Mouse (Mus musculus) lung, adult 2 months (tissue): Measurements from ENCODE around the gene Bnc1.

Source experiments
- CTCF ChIP-seq: fragments of 200-500 bp; IDR thresholded peaks from 2 replicates; pipeline ENCODE4 v1.5.1; 2011; ENCODE audit warnings: mild to moderate bottlenecking, low read length, control low read depth; ENCODE audit not compliant: insufficient read depth
- POLR2A ChIP-seq: fragments of 200-500 bp; IDR thresholded peaks from 2 replicates; pipeline ENCODE4 v1.6.1; 2011; ENCODE audit warnings: low read depth, mild to moderate bottlenecking, control low read depth, low read length, borderline replicate concordance; ENCODE audit errors: extremely low read depth

- TF ChIP-seq POLR2A (no peak), CTCF (no peak)
Measured at GRCm38 (mm10) chr7:81991611-81992061, 456 bp downstream of the Bnc1 start.
